Mouse (Mus musculus) gastrocnemius, adult 2 months (tissue): ENCODE measurements around the gene B230217C12Rik. TPM values are rescaled to one million over a fixed set of nuclear protein-coding genes. Genes with fewer than 3 reads are reported as not detected.

Experiments used
- DNase-seq: peaks from one replicate; pipeline ENCODE4 v3.0.0; 2022
- H3K27ac ChIP-seq: fragments of 200-600 bp; 2 replicates; pipeline ENCODE4 v1.8.1; 2022; ENCODE audit warnings: mild to moderate bottlenecking
- H3K4me3 ChIP-seq: fragments of 200-600 bp; 2 replicates; pipeline ENCODE4 v1.8.1; 2022; ENCODE audit warnings: mild to moderate bottlenecking, moderate library complexity
- CTCF ChIP-seq: fragments of 200-600 bp; IDR thresholded peaks from 2 replicates; pipeline ENCODE4 v1.8.1; 2022; ENCODE audit warnings: antibody characterized with exemption, mild to moderate bottlenecking, moderate library complexity
- intact Hi-C: fragments of 180-260 bp; cut with DNase I; formaldehyde crosslinking; loops from one replicate; pipeline ENCODE4 v1.15.1; 2025
- total RNA-seq, 2 experiments: library from RNA; stranded (reverse); gene quantifications; 2 replicates each; pipeline ENCODE4 v1.2.3; 2021

B230217C12Rik gene
- total RNA-seq, 2 experiments from 2014 or later: 0.23 to 0.50 TPM

GRCm38 (mm10) chr11:97802194-97802470 is 38.4 kb upstream of the B230217C12Rik start:
- H3K4me3 ChIP-seq: peak overlapping the region; percentile 99
- DNase-seq: no peak
- TF ChIP-seq CTCF: no peak

GRCm38 (mm10) chr11:97802495-97802894 is 38.1 kb upstream of the B230217C12Rik start:
- Histone ChIP-seq H3K4me3 (peak overlapping the region; percentile 99), H3K27ac (peak overlapping the region; percentile 97)
- intact Hi-C loops: no loop called here
- no peak for TF ChIP-seq CTCF
- no peak for DNase-seq

More at GRCm38 (mm10) chr11:97802194-97802470, 38.4 kb upstream of the B230217C12Rik start:
- H3K27ac ChIP-seq: peak overlapping the region; percentile 97
- intact Hi-C loops: no loop called here

- no peak for DNase-seq
- TF ChIP-seq CTCF: no peak
- H3K4me3 ChIP-seq: peak overlapping the region; percentile 99
- intact Hi-C loops: no loop called here
- H3K27ac ChIP-seq: peak overlapping the region; percentile 97
Observed at GRCm38 (mm10) chr11:97803847-97804246, 36.7 kb upstream of the B230217C12Rik start.

- TF ChIP-seq CTCF: no peak
- Histone ChIP-seq H3K27ac (peak overlapping the region; percentile 97), H3K4me3 (peak overlapping the region; percentile 56)
- DNase-seq: no peak
- intact Hi-C loops: no loop called here
Observed at GRCm38 (mm10) chr11:97804841-97805661, 35.5 kb upstream of the B230217C12Rik start.

- DNase-seq: peak; percentile 55
- peak overlapping the region; percentile 56 for H3K4me3 ChIP-seq
- no peak for TF ChIP-seq CTCF
- peak overlapping the region; percentile 97 for H3K27ac ChIP-seq
- intact Hi-C loops: no loop called here
Observed at GRCm38 (mm10) chr11:97805662-97806612, 34.6 kb upstream of the B230217C12Rik start.

- Histone ChIP-seq H3K4me3 (peak overlapping the region; percentile 56), H3K27ac (peak overlapping the region; percentile 97)
- intact Hi-C loops: no loop called here
- TF ChIP-seq CTCF: no peak
- no peak for DNase-seq
Observed at GRCm38 (mm10) chr11:97806613-97806964, 34.0 kb upstream of the B230217C12Rik start.

GRCm38 (mm10) chr11:97807626-97808025 is 33.0 kb upstream of the B230217C12Rik start:
- H3K4me3 ChIP-seq: peak overlapping the region; percentile 49
- DNase-seq: peak; percentile 63
- TF ChIP-seq CTCF: no peak
- intact Hi-C loops: no loop called here
- peak overlapping the region; percentile 97 for H3K27ac ChIP-seq

- intact Hi-C loops: no loop called here
- TF ChIP-seq CTCF: no peak
- peak overlapping the region; percentile 49 for H3K4me3 ChIP-seq
- H3K27ac ChIP-seq: peak overlapping the region; percentile 97
- DNase-seq: peak; percentile 66
Observed at GRCm38 (mm10) chr11:97808093-97808492, 32.5 kb upstream of the B230217C12Rik start.

- H3K4me3 ChIP-seq: peak overlapping the region; percentile 49
- peak overlapping the region; percentile 97 for H3K27ac ChIP-seq
- intact Hi-C loops: no loop called here
- DNase-seq: peak; percentile 65
- TF ChIP-seq CTCF: no peak
Observed at GRCm38 (mm10) chr11:97808621-97809234, 31.9 kb upstream of the B230217C12Rik start.

- intact Hi-C loops: no loop called here
- H3K4me3 ChIP-seq: peak overlapping the region; percentile 49
- H3K27ac ChIP-seq: peak overlapping the region; percentile 97
- no peak for TF ChIP-seq CTCF
- no peak for DNase-seq
Observed at GRCm38 (mm10) chr11:97809235-97810121, 31.1 kb upstream of the B230217C12Rik start.

GRCm38 (mm10) chr11:97810356-97810755 is 30.2 kb upstream of the B230217C12Rik start:
- no peak for TF ChIP-seq CTCF
- Histone ChIP-seq H3K27ac (peak overlapping the region; percentile 17; the same call in 1 of the 2 replicates), H3K4me3 (no peak overlapping the region)
- no peak for DNase-seq
- intact Hi-C loops: no loop called here

GRCm38 (mm10) chr11:97810970-97811369 is 29.6 kb upstream of the B230217C12Rik start:
- DNase-seq: no peak
- intact Hi-C loops: no loop called here
- no peak overlapping the region for H3K4me3 ChIP-seq
- no peak for TF ChIP-seq CTCF
- 0 out of 2 replicates have a peak overlapping the region, but pooled peaks have one; percentile 20 for H3K27ac ChIP-seq
